Mouse (Mus musculus) kidney, postnatal 0 days (tissue): ENCODE measurements around the gene Zbtb20. TPM values are rescaled to one million over a fixed set of nuclear protein-coding genes. Genes with fewer than 3 reads are reported as not detected.
A peak's percentile ranks its signal among the peaks of the same experiment; 100 is the strongest.

Experiments used
- ATAC-seq: fragments of 200-750 bp; cut with Nextera tagmentation; replicated peaks from 2 replicates; pipeline ENCODE4 v1.8.0; 2017; ENCODE audit warnings: low read depth, moderate number of reproducible peaks, moderate TSS enrichment, moderate library complexity; ENCODE audit not compliant: low FRiP score
- DNase-seq: peaks from one replicate; pipeline ENCODE4 v3.0.0-alpha.2; 2016; ENCODE audit warnings: low spot score
- H3K27ac ChIP-seq: fragments of 300-500 bp; sonication (generic); 2 replicates; pipeline ENCODE4 v1.5.1; 2014; ENCODE audit warnings: mild to moderate bottlenecking
- H3K27me3 ChIP-seq: fragments of 300-500 bp; sonication (generic); 2 replicates; pipeline ENCODE4 v1.6.1; 2014; ENCODE audit warnings: low read length, mixed read lengths; ENCODE audit not compliant: insufficient read depth
- H3K36me3 ChIP-seq: fragments of 300-500 bp; sonication (generic); 2 replicates; pipeline ENCODE4 v1.6.1; 2014; ENCODE audit warnings: low read length, mixed read lengths; ENCODE audit not compliant: insufficient read depth
- H3K4me1 ChIP-seq: fragments of 300-500 bp; sonication (generic); replicated peaks from 2 replicates; pipeline ENCODE4 v1.6.1; 2014; ENCODE audit warnings: antibody characterized with exemption, low read length, mixed read lengths; ENCODE audit not compliant: insufficient read depth
- H3K4me2 ChIP-seq: fragments of 300-500 bp; sonication (generic); 2 replicates; pipeline ENCODE4 v1.6.1; 2014; ENCODE audit warnings: mild to moderate bottlenecking, low read length, moderate library complexity, mixed read lengths
- H3K4me3 ChIP-seq: fragments of 300-500 bp; sonication (generic); replicated peaks from 2 replicates; pipeline ENCODE4 v1.5.1; 2014; ENCODE audit warnings: low read depth, low read length
- H3K9ac ChIP-seq: fragments of 300-500 bp; sonication (generic); 2 replicates; pipeline ENCODE4 v1.6.1; 2014; ENCODE audit warnings: low read depth, low read length
- H3K9me3 ChIP-seq: fragments of 300-500 bp; sonication (generic); replicated peaks from 2 replicates; pipeline ENCODE4 v1.6.1; 2016; ENCODE audit warnings: low read length, inconsistent platforms, mixed read lengths
- CTCF ChIP-seq: IDR thresholded peaks from 2 replicates; pipeline ENCODE4 v1.5.1; 2016; ENCODE audit warnings: antibody characterized with exemption, low read depth, mild to moderate bottlenecking, moderate library complexity
- WGBS: fragments of 180-500 bp; shearing (Covaris S2); extraction: QIAGEN DNeasy Blood & Tissue Kit; methylation state at CpG from one replicate; pipeline ENCODE4 v1.1.7; 2014; 5-methylcytosine and 5-hydroxymethylcytosine counted together
- polyA plus RNA-seq: library from polyadenylated mRNA; unstranded; fragments of >200 nt; fragmentation: Nextera tagmentation; extraction: Ambion mirVana; gene quantifications from 2 replicates; pipeline ENCODE4 v1.2.1, GENCODE M21; 2015

Gene Zbtb20
- polyA plus RNA-seq, 1 experiment from 2014 or later: 36.8 TPM

- no peak for TF ChIP-seq CTCF
- Histone ChIP-seq H3K27me3 (no peaks in the 10 kb centered on the region), H3K4me3 (peak overlapping the region; percentile 4; the same call in 1 of the 2 replicates), H3K9me3 (no peaks in the 10 kb centered on the region), H3K27ac (peak overlapping the region; percentile 89), H3K9ac (no peak overlapping the region), H3K4me1 (peaks cover 9% of the 10 kb centered on the region), H3K36me3 (no peaks in the 10 kb centered on the region), H3K4me2 (peak overlapping the region; percentile 41)
- peak; percentile 67 for DNase-seq
- no peak for ATAC-seq
- WGBS: 60% methylated on average over 6 of the region's 6 CpGs
These were observed 488.8 kb downstream of the Zbtb20 start for GRCm38 (mm10) chr16:43364516-43364910.

- no peak overlapping the region for H3K9ac ChIP-seq
- DNase-seq: no peak
- no peak for TF ChIP-seq CTCF
- no peaks in the 10 kb centered on the region for H3K27me3 ChIP-seq
- H3K4me3 ChIP-seq: no peak overlapping the region
- ATAC-seq: no peak
- no peaks in the 10 kb centered on the region for H3K9me3 ChIP-seq
- WGBS: 87% methylated on average over 3 of the region's 3 CpGs
- no peaks in the 10 kb centered on the region for H3K36me3 ChIP-seq
- peaks cover 9% of the 10 kb centered on the region for H3K4me1 ChIP-seq
- no peak overlapping the region for H3K27ac ChIP-seq
- 0 out of 2 replicates have a peak overlapping the region, but pooled peaks have one; percentile 41 for H3K4me2 ChIP-seq
These were observed 489.6 kb downstream of the Zbtb20 start for GRCm38 (mm10) chr16:43365277-43365676.

GRCm38 (mm10) chr16:43370496-43371020 lies 494.9 kb downstream of the Zbtb20 start:
- H3K9me3 ChIP-seq: no peaks in the 10 kb centered on the region
- H3K4me1 ChIP-seq: no peaks in the 10 kb centered on the region
- no peaks in the 10 kb centered on the region for H3K36me3 ChIP-seq
- no peak for TF ChIP-seq CTCF
- H3K27me3 ChIP-seq: no peaks in the 10 kb centered on the region
- H3K9ac ChIP-seq: no peak overlapping the region
- no peak for DNase-seq
- no peak for ATAC-seq
- WGBS: 53% methylated on average over 3 of the region's 3 CpGs
- no peak overlapping the region for H3K4me3 ChIP-seq
- H3K27ac ChIP-seq: no peak overlapping the region
- no peak overlapping the region for H3K4me2 ChIP-seq

GRCm38 (mm10) chr16:43376782-43377181 lies 501.1 kb downstream of the Zbtb20 start:
- no peak overlapping the region for H3K4me3 ChIP-seq
- DNase-seq: no peak
- WGBS: 83% methylated on average over 6 of the region's 6 CpGs
- H3K27ac ChIP-seq: no peak overlapping the region
- H3K36me3 ChIP-seq: no peaks in the 10 kb centered on the region
- no peak overlapping the region for H3K9ac ChIP-seq
- H3K27me3 ChIP-seq: no peaks in the 10 kb centered on the region
- TF ChIP-seq CTCF: no peak
- H3K9me3 ChIP-seq: no peaks in the 10 kb centered on the region
- H3K4me2 ChIP-seq: no peak overlapping the region
- no peaks in the 10 kb centered on the region for H3K4me1 ChIP-seq
- no peak for ATAC-seq

- no peak overlapping the region for H3K27ac ChIP-seq
These were observed 504.0 kb downstream of the Zbtb20 start for GRCm38 (mm10) chr16:43379351-43380325.

GRCm38 (mm10) chr16:43381183-43381582 lies 505.5 kb downstream of the Zbtb20 start:
- no peaks in the 10 kb centered on the region for H3K27me3 ChIP-seq
- ATAC-seq: no peak
- no peak overlapping the region for H3K4me2 ChIP-seq
- H3K27ac ChIP-seq: no peak overlapping the region
- DNase-seq: no peak
- H3K36me3 ChIP-seq: no peaks in the 10 kb centered on the region
- no peak overlapping the region for H3K4me3 ChIP-seq
- TF ChIP-seq CTCF: no peak
- no peaks in the 10 kb centered on the region for H3K9me3 ChIP-seq
- H3K4me1 ChIP-seq: no peaks in the 10 kb centered on the region
- no peak overlapping the region for H3K9ac ChIP-seq
- WGBS: 85% methylated on average over 2 of the region's 2 CpGs

More at GRCm38 (mm10) chr16:43379351-43380325, 504.0 kb downstream of the Zbtb20 start:
- 88% methylated on average over 7 of the region's 7 CpGs for WGBS
- ATAC-seq (no peak), DNase-seq (no peak)
- Histone ChIP-seq H3K36me3 (no peaks in the 10 kb centered on the region), H3K4me1 (no peaks in the 10 kb centered on the region), H3K4me3 (no peak overlapping the region), H3K27me3 (no peaks in the 10 kb centered on the region), H3K4me2 (no peak overlapping the region), H3K9me3 (no peaks in the 10 kb centered on the region), H3K9ac (no peak overlapping the region)
- no peak for TF ChIP-seq CTCF
